9 mouse cellular contexts compared by ENCODE assay signal in the genomic region with DNA sequence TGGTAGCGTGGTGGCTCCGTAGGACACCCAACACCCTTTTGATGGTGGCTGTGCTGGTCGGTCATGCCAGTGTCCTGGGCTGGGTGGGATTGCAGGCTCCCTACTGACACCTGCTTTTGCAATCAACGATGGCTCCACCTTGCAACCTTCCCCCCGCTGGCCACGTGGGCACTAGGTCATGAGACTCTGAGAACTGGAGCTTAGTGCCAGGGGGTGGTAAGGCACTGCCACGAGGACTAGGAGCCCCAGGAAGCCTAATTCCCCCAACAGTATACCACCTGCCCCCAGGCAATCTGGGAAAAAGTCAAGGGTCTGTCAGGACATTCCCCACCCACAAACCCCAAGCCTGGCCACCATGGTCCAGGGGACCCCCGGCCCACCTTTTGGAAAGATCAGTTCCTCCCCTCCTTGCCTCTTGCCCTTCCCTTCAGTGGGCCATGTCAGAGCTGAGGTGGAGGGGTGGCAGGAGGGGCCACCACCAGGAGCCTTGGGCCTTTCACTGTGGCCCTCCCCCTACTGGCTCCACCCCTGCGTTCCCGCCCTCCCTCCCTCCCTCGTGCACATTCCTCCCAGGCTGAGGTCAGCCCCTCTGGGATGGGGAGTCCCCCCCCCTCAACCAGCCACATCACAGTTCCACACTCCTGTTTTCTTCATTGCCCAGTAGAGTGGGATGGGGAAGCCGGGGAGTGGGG. TPM values are rescaled to one million over a fixed set of nuclear protein-coding genes. Genes with fewer than 3 reads are reported as not detected.
DNase-seq lines count a peak whose midpoint lies in the region; ATAC-seq lines count a peak whose summit lies in the region.
"Had no signal": no experiment of that assay in that cellular context is flagged by ENCODE, and none has a peak within 500 bp of the region (broad histone marks: within the 10 kb centered on the region; RNA-seq: fewer than 3 reads in every experiment).

A gene (minus strand): TSS at position 489 of the 692 bp plus-strand sequence.

- no peaks in the 10 kb centered on the region for H3K27me3 ChIP-seq in neural tube, embryonic 13.5 days
- no peaks in the 10 kb centered on the region for H3K27me3 ChIP-seq in neural tube, embryonic 15.5 days (replicated peaks)
- H3K27me3 ChIP-seq in kidney, embryonic 15.5 days = no peaks in the 10 kb centered on the region
- H3K27me3 ChIP-seq in stomach, embryonic 16.5 days (ENCODE audit: control insufficient read depth, insufficient read depth, low read length) = no peaks in the 10 kb centered on the region

- H3K27ac ChIP-seq in neural tube, embryonic 13.5 days (replicated peaks) = 0 out of 2 replicates have a peak within 1 kb of the TSS, but pooled peaks have one; percentile 2
- H3K27ac ChIP-seq in neural tube, embryonic 15.5 days (replicated peaks) = no peak within 1 kb of the TSS
- peak within 1 kb of the TSS; percentile 94 for H3K27ac ChIP-seq in kidney, embryonic 15.5 days
- H3K27ac ChIP-seq in stomach, embryonic 16.5 days (ENCODE audit: low read length) = peak within 1 kb of the TSS; percentile 67; the same call in 1 of the 2 replicates

- no peak within 1 kb of the TSS for H3K4me3 ChIP-seq in neural tube, embryonic 13.5 days
- H3K4me3 ChIP-seq in neural tube, embryonic 15.5 days (replicated peaks) = no peak within 1 kb of the TSS
- H3K4me3 ChIP-seq in kidney, embryonic 15.5 days (replicated peaks) = no peak within 1 kb of the TSS
- no peak within 1 kb of the TSS for H3K4me3 ChIP-seq in stomach, embryonic 16.5 days (replicated peaks; ENCODE audit: low read length)

- H3K9ac ChIP-seq in neural tube, embryonic 13.5 days = peak within 1 kb of the TSS; percentile 26; the same call in 1 of the 2 replicates
- no peak within 1 kb of the TSS for H3K9ac ChIP-seq in neural tube, embryonic 15.5 days (replicated peaks)
- H3K9ac ChIP-seq in kidney, embryonic 15.5 days = 0 out of 2 replicates have a peak within 1 kb of the TSS, but pooled peaks have one; percentile 26
- H3K9ac ChIP-seq in stomach, embryonic 16.5 days (ENCODE audit: low read length) = peak within 1 kb of the TSS; percentile 38; the same call in 1 of the 2 replicates

- no peak for DNase-seq in heart, adult 8-10 months (ENCODE audit: low spot score)
- DNase-seq in spleen, postnatal 4 days (ENCODE audit: low spot score in 2 of 2) = no peak
- no peak for DNase-seq in embryo, embryonic 10.5 days (ENCODE audit: low spot score)
- DNase-seq in adrenal gland, postnatal 10 days = no peak
- DNase-seq: spleen, adult 18-20 months had no signal

- H3K4me1 ChIP-seq in neural tube, embryonic 13.5 days (replicated peaks) = peaks cover 76% of the 10 kb centered on the region
- peaks cover 51% of the 10 kb centered on the region for H3K4me1 ChIP-seq in neural tube, embryonic 15.5 days
- H3K4me1 ChIP-seq in kidney, embryonic 15.5 days = peaks cover 85% of the 10 kb centered on the region
- H3K4me1 ChIP-seq in stomach, embryonic 16.5 days (ENCODE audit: control insufficient read depth, insufficient read depth, low read length) = peaks cover 51% of the 10 kb centered on the region

- no peak for ATAC-seq in neural tube, embryonic 13.5 days (ENCODE audit: low read depth)
- ATAC-seq in neural tube, embryonic 15.5 days (ENCODE audit: low FRiP score) = no peak
- no peak for ATAC-seq in kidney, embryonic 15.5 days (replicated peaks; ENCODE audit: low FRiP score)
- no peak; the same call in 1 of the 2 replicates for ATAC-seq in stomach, embryonic 16.5 days (ENCODE audit: insufficient read depth, low FRiP score)

- WGBS in neural tube, embryonic 13.5 days = 52% methylated on average over 12 of the region's 12 CpGs
- WGBS in neural tube, embryonic 15.5 days = 42% methylated on average over 11 of the region's 12 CpGs
- 43% methylated on average over 12 of the region's 12 CpGs for WGBS in kidney, embryonic 15.5 days
- WGBS in stomach, embryonic 16.5 days = 34% methylated on average over 12 of the region's 12 CpGs

- no peaks in the 10 kb centered on the region for H3K36me3 ChIP-seq in neural tube, embryonic 13.5 days
- H3K36me3 ChIP-seq in neural tube, embryonic 15.5 days = 0 out of 2 replicates have a peak, but pooled peaks cover 2% of the 10 kb centered on the region
- peaks cover 4% of the 10 kb centered on the region for H3K36me3 ChIP-seq in kidney, embryonic 15.5 days
- H3K36me3 ChIP-seq in stomach, embryonic 16.5 days (ENCODE audit: control insufficient read depth, insufficient read depth, low read length) = no peaks in the 10 kb centered on the region

- H3K4me2 ChIP-seq in neural tube, embryonic 13.5 days = no peak within 1 kb of the TSS
- no peak within 1 kb of the TSS for H3K4me2 ChIP-seq in neural tube, embryonic 15.5 days
- peak within 1 kb of the TSS; percentile 8; the same call in 1 of the 2 replicates for H3K4me2 ChIP-seq in kidney, embryonic 15.5 days
- H3K4me2 ChIP-seq in stomach, embryonic 16.5 days (ENCODE audit: low read depth, low read length) = 0 out of 2 replicates have a peak within 1 kb of the TSS, but pooled peaks have one; percentile 2

- no peaks in the 10 kb centered on the region for H3K9me3 ChIP-seq in neural tube, embryonic 13.5 days
- no peaks in the 10 kb centered on the region for H3K9me3 ChIP-seq in neural tube, embryonic 15.5 days (replicated peaks)
- no peaks in the 10 kb centered on the region for H3K9me3 ChIP-seq in kidney, embryonic 15.5 days (replicated peaks)
- H3K9me3 ChIP-seq in stomach, embryonic 16.5 days (replicated peaks; ENCODE audit: control insufficient read depth, low read length) = no peaks in the 10 kb centered on the region

RNA-seq across cellular contexts. Expression of the gene that starts here (rescaled TPM):
- 6.5 and 9.0 TPM in 2 replicates for polyA plus RNA-seq in neural tube, embryonic 13.5 days (2015; fragmentation: Nextera tagmentation; extraction: Ambion mirVana)
- polyA plus RNA-seq in neural tube, embryonic 15.5 days (2015; fragmentation: Nextera tagmentation; extraction: Ambion mirVana) = 6.6 and 9.7 TPM in 2 replicates
- 10 to 100 TPM; 21.1 to 33.0 (median 24.2) TPM for total RNA-seq in heart, adult 8-10 months (2022)
- polyA plus RNA-seq in kidney, embryonic 15.5 days (2015; fragmentation: Nextera tagmentation; extraction: Ambion mirVana) = 21.1 and 22.5 TPM in 2 replicates
- 14.9 and 16.3 TPM in 2 replicates for polyA plus RNA-seq in stomach, embryonic 16.5 days (2015; fragmentation: Nextera tagmentation; extraction: Ambion mirVana)
- 10 to 100 TPM in 1 of 2 experiments, 1 to 10 TPM in 1; 9.5 to 13.2 TPM for total RNA-seq in adrenal gland, postnatal 10 days (2021)

Comparison
In these comparisons a context has a peak if more than half of its experiments do, and no peak if none do; other contexts are left out.
1. H3K4me2 ChIP-seq: peak in kidney, embryonic 15.5 days (single experiment) and stomach, embryonic 16.5 days (single experiment); none in neural tube, embryonic 13.5 days (single experiment) and neural tube, embryonic 15.5 days (single experiment).